Mouse (Mus musculus): Measurements from ENCODE around the gene Oaz3. TPM values are rescaled to one million over a fixed set of nuclear protein-coding genes. Genes with fewer than 3 reads are reported as not detected.

The Oaz3 gene
- not detected in 2 replicates for polyA plus RNA-seq (2012)

GRCm38 (mm10) chr3:94443597-94443964, at the start of gene Oaz3:
Gene Oaz3, minus strand, starts transcription at chr3:94443915.

DNA sequence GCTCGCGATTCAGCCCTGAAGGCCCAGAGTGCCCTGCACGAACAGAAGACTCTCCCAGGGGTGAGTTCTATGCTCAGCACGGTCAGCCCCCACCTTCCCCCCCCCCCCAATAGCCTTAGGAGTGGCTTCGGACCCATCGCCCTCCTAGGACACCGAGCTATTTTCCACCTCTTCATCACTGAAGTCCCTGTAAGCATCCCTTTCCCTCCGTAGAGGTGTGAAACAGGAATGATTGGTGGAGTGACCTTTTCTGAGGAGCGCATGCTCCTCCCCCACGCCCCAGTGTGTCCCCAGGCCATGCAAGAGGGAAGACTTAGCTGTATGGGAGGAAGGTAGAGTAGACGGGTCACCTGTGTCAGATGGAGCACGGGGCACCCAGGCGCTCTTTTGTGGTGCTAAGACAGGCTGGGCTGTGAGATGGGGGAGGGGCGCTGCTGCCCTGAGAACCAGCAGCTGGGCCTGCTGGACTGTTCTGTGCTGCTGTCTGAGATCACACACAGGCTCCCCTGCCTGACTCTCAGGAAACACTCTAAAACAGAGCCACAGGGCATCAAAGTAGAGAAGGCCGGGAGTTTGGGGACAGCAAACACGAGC, 36.7 kb upstream of the Oaz3 start, which contains the start of gene Riiad1:
TSS of gene Riiad1 (minus strand) at position 51 of the 594 bp plus-strand sequence.

DNA sequence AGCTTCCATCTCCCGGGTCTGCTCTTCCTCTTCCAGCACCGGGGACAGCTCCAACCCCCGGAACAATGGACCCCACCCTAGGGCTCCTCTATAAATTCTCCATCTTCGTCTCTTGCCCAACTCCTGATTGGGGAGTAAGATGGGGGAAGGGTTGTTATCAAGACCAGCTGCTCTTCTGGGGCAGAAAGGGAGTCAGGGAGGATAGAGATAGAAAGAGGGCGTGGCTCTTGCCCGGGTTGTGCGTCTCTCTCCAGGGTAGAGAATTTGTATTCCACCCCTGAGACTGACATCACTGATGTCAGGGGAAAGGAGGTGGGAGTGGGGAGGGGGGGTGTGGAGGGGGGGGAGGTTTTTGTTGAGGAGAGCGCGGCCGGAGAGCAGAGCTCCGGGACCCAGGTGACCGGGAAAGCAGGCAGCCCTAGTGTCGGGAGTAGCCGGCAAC, 34.3 kb upstream of the Oaz3 start, which contains the start of gene Celf3:
TSS of gene Celf3 (plus strand) at position 315 of the 442 bp plus-strand sequence.

DNA sequence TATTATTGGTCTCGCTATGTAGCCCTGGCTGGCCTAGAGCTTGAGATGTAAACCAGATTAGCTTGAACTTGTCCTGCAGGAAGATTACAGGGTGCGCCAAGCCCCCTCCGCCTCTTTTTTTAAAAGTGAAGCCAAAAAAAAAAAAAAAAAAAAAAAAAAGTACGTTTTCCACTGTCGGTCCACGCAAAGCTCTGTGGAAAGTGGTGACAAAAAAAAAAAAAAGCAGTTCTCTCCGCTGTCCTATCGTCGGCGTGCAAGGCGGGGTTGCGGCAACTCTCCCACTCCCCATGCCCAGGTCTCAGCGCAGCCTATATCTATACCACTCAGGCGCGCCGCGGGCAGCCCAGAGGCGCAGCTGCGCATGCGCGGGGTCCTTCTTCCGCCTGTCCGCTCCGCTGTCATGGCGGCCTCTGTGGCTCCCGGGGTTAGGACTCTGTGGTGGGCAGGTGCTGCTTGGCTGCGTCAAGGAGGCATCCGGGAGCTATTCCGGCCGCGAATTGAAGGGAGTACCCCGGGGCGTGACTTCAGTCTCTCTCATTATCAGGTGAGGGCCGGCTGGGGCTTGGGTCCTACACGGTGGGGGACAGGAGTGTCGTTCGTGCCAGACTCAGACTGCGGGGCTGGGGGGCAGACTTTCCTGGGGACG, 641 bp downstream of the Oaz3 start, which contains the start of gene Mrpl9:
TSS of gene Mrpl9 (plus strand) at position 368 of the 646 bp plus-strand sequence.

DNA sequence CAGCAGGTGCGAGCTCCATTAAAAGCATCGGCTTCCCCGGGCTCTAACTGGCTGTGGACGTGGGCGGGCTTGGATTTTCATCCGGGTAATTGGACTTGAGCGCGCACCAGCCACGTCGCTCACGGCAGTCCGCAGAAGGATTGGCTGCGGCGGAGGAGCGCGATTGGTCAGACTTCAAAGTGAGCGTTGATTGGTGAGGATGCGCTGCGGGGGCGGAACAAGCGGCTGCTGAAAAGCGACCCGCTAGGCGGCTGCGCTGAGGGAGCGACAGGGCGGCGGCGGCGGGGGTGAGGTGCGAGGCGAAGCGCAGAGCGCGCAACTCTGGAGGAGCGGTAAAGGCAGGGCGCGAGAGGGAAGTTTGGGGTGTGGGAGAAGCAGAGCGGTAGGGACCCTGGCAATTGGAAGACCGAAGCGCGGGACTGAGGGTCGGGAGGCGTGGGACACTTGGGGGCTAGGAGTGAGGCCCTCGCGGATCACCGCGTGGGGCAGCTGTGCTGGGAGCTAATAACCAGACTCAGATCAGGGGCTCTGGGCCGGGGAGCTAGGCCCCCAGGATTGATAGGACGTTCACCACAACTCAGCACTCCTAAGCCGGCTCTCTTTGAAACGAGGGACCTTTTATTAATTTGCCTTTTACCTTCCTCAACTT, 30.6 kb downstream of the Oaz3 start, which contains the start of gene Tdrkh:
TSS of gene Tdrkh (plus strand) at position 243 of the 649 bp plus-strand sequence.

DNA sequence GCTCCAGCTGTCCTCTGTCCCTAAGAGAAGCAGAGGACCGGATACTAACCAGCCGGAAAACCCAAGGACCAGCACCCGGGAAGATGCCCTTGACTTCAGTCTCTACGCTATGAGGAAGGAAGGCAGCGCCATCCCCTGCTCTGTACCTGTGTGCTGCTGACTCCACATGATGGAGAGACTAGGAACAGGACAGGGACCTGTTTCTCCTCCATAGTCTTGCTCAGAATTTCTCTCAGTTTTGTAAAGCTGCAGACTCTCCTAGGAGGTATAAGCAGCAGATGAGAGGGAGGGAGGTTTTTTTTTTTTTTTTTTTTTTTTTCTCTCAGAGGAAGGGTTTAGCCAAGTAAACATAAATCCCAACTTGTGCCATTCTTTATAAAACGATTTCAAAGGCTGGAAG, 45.5 kb downstream of the Oaz3 start, which contains the start of gene Lingo4:
TSS of gene Lingo4 (plus strand) at position 301 of the 400 bp plus-strand sequence.

Other genes starting within 250 kb of the Oaz3 start
- not detected in 2 replicates for gene Gm5286, start 247.2 kb downstream of the Oaz3 start, polyA plus RNA-seq (2012)
- not detected in 2 replicates for gene Gm4778, start 179.9 kb downstream of the Oaz3 start, polyA plus RNA-seq (2012)
- 0.39 and 0.41 TPM in 2 replicates for gene Them4, start 133.8 kb downstream of the Oaz3 start, polyA plus RNA-seq (2012)
- not detected in 2 replicates for gene Them5, start 101.8 kb downstream of the Oaz3 start, polyA plus RNA-seq (2012)
- not detected in 2 replicates for gene C2cd4d, start 81.5 kb downstream of the Oaz3 start, polyA plus RNA-seq (2012)
- 0.13 and 0.22 TPM in 2 replicates for gene Rorc, start 71.1 kb downstream of the Oaz3 start, polyA plus RNA-seq (2012)
- 0.04 and 0.07 TPM in 2 replicates for gene Lingo4, start 45.4 kb downstream of the Oaz3 start, polyA plus RNA-seq (2012)
- gene Tdrkh, start 30.6 kb downstream of the Oaz3 start, polyA plus RNA-seq (2012): 2.3 and 3.4 TPM in 2 replicates
- 60.0 and 65.6 TPM in 2 replicates for gene Mrpl9, start 597 bp downstream of the Oaz3 start, polyA plus RNA-seq (2012)
- gene Celf3, start 34.4 kb upstream of the Oaz3 start, polyA plus RNA-seq (2012): not detected in 2 replicates
- gene Riiad1, start 36.4 kb upstream of the Oaz3 start, polyA plus RNA-seq (2012): 0.10 TPM in 1 of 2 replicates, not detected in the other
- gene Snx27, start 138.8 kb upstream of the Oaz3 start, polyA plus RNA-seq (2012): 5.6 and 6.2 TPM in 2 replicates
- not detected in 2 replicates for gene Gm10972, start 199.2 kb upstream of the Oaz3 start, polyA plus RNA-seq (2012)
- 2.0 and 3.0 TPM in 2 replicates for gene Tuft1, start 215.0 kb upstream of the Oaz3 start, polyA plus RNA-seq (2012)
- gene Selenbp2, start 249.6 kb upstream of the Oaz3 start, polyA plus RNA-seq (2012): not detected in 2 replicates